Mouse (Mus musculus) G1E (cell line): ENCODE measurements around the gene Fzd7. TPM values are rescaled to one million over a fixed set of nuclear protein-coding genes. Genes with fewer than 3 reads are reported as not detected.

Experiments
- ATAC-seq: 2 replicates; pipeline ENCODE4 v1.8.0; 2016; ENCODE audit warnings: mild to moderate bottlenecking; ENCODE audit not compliant: insufficient number of reproducible peaks, poor library complexity, low FRiP score, severe bottlenecking; ENCODE audit errors: extremely low read depth
- DNase-seq: peaks from one replicate; pipeline ENCODE4 v3.0.0; 2012; ENCODE audit warnings: low spot score
- H3K27me3 ChIP-seq: 2 replicates; pipeline ENCODE4 v1.6.1; 2012; ENCODE audit warnings: mild to moderate bottlenecking, low read length, inconsistent platforms; ENCODE audit not compliant: insufficient read depth
- H3K36me3 ChIP-seq: replicated peaks from 2 replicates; pipeline ENCODE3; 2012; ENCODE audit warnings: mild to moderate bottlenecking, inconsistent platforms
- H3K4me1 ChIP-seq: 2 replicates; pipeline ENCODE4 v1.6.1; 2012; ENCODE audit warnings: low read depth, low read length, inconsistent platforms, mixed read lengths; ENCODE audit not compliant: insufficient read depth
- H3K4me3 ChIP-seq: 2 replicates; pipeline ENCODE4 v1.5.1; 2012; ENCODE audit warnings: low read depth, mild to moderate bottlenecking, inconsistent platforms, low read length, moderate library complexity, mixed read lengths
- H3K9me3 ChIP-seq: replicated peaks from 2 replicates; pipeline ENCODE4 v1.6.1; 2012; ENCODE audit warnings: inconsistent platforms
- CTCF ChIP-seq: IDR thresholded peaks from 2 replicates; pipeline ENCODE4 v1.5.1; 2012; ENCODE audit warnings: low read depth, low read length, inconsistent platforms, mixed read lengths
- GATA1 ChIP-seq: IDR thresholded peaks from 2 replicates; pipeline ENCODE4 v1.6.1; 2012; ENCODE audit warnings: borderline replicate concordance, low read length, inconsistent platforms, mixed read lengths
- GATA2 ChIP-seq: IDR thresholded peaks from 2 replicates; pipeline ENCODE4 v1.6.1; 2012; ENCODE audit warnings: low read depth, low read length, inconsistent platforms, borderline replicate concordance
- POLR2AphosphoS5 ChIP-seq: IDR thresholded peaks from 2 replicates; pipeline ENCODE4 v1.6.1; 2012; ENCODE audit warnings: low read depth, low read length, inconsistent platforms; ENCODE audit not compliant: insufficient replicate concordance
- TAL1 ChIP-seq: conservative IDR thresholded peaks from 2 replicates; pipeline ENCODE4 v1.6.1; 2012; ENCODE audit warnings: low read depth, low read length, inconsistent platforms, mixed read lengths
- polyA plus RNA-seq: library from polyadenylated mRNA; stranded (reverse); fragments of >175 nt; gene quantifications from 2 replicates; pipeline ENCODE4 v1.2.3, GENCODE M21; 2012
- total RNA-seq, 2 experiments: library from RNA; stranded (forward) in 1 of 2; stranded (reverse) in 1 of 2; fragments of 200-1000 nt in 1 of 2; fragments of >200 nt in 1 of 2; fragmentation: Nextera tagmentation in 1 of 2; gene quantifications; 2 replicates each; pipeline ENCODE4 v1.2.3; 2014 to 2017

Gene Fzd7
- total and polyA plus RNA-seq, 3 experiments = 55.7 to 84.4 (median 58.7) TPM

- no peaks in the 10 kb centered on the region for H3K9me3 ChIP-seq
- peaks cover 55% of the 10 kb centered on the region for H3K36me3 ChIP-seq
- H3K4me3 ChIP-seq = no peak overlapping the region; the same call in 1 of the 2 replicates
- ATAC-seq (no peak), DNase-seq (no peak)
- H3K27me3 ChIP-seq = no peaks in the 10 kb centered on the region
- peaks cover 69% of the 10 kb centered on the region for H3K4me1 ChIP-seq
- TF ChIP-seq TAL1 (no peak), GATA1 (no peak), POLR2AphosphoS5 (no peak), CTCF (no peak), GATA2 (no peak)
Measured at GRCm38 (mm10) chr1:59491517-59491916, 9.3 kb downstream of the Fzd7 start.

DNA sequence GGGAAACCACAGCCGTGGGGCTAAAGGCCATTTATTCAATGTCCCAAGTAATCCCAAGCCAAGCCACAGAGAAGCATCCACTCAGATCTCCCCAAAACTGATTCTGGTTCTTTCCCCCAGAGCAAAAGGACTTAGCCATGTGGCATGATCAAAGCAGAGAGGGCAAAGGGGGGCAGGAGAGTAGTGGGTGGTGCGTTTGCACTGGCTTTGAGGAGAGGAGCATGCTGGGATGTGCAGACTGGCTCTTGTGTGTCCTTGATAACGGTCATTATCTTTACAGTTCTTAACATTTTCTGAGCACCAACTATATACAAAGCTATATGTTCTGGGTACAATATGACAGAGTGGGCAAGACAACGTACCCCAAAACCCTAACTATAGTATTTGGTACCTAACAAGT is 10.2 kb downstream of the Fzd7 start:
- Histone ChIP-seq H3K27me3 (no peaks in the 10 kb centered on the region), H3K36me3 (peaks cover 48% of the 10 kb centered on the region), H3K4me3 (no peak overlapping the region), H3K9me3 (no peaks in the 10 kb centered on the region), H3K4me1 (peaks cover 68% of the 10 kb centered on the region)
- ATAC-seq (no peak), DNase-seq (no peak)
- no peak for TF ChIP-seq GATA2

GRCm38 (mm10) chr1:59495970-59496369 is 13.7 kb downstream of the Fzd7 start:
- ATAC-seq = no peak

DNA sequence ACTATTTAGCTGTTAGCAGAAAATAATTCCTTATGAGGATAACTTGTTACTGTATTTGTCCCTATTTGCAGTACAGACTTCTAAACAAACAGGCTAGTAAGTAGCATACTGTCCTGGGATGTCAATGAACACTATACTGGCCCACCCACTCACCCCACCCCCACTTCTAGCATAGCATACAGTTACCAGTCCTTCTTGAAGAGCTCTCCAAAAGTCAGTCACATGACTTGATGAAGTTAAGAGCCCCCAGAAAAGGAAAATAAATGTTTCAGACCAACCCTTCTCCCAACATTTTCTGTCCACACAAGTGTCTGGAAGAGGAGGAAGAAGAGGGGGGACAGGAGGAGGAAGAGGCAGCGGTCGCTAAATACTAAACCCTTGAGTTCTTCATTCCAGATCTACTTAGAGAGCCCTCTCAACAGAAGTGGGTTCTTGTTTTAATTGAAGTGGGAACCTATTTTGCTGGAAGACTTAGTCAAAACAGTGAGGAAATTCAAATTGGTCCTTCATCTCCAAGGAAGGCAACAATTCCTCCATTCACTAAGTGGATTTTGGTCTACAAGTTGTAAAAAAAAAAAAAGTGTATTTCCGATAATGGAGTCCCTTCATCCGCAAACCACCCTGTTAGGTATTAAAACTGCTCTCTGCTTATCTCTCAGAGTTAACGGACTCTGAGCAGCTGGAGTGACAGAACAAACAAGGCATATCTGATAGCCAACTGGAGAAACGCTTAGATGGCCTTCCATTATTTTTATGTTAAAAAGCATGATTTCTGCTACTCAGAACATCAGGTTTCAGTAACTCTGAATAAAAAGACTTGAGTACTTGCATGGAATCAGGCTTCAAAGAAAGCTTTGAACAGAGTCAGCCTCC is 15.8 kb downstream of the Fzd7 start:
- ATAC-seq (peak; percentile 80), DNase-seq (peak; percentile 61)
- Histone ChIP-seq H3K4me3 (no peak overlapping the region; the same call in 1 of the 2 replicates), H3K27me3 (no peaks in the 10 kb centered on the region), H3K36me3 (peaks cover 4% of the 10 kb centered on the region), H3K9me3 (no peaks in the 10 kb centered on the region), H3K4me1 (peaks cover 65% of the 10 kb centered on the region)
- TF ChIP-seq TAL1 (0 out of 2 replicates have a peak, but pooled peaks have one; percentile 22), CTCF (no peak), GATA2 (no peak), POLR2AphosphoS5 (no peak)

More at GRCm38 (mm10) chr1:59495970-59496369, 13.7 kb downstream of the Fzd7 start:
- no peak for TF ChIP-seq GATA1
- no peak for TF ChIP-seq GATA2
- TF ChIP-seq CTCF = no peak
- TF ChIP-seq TAL1 = no peak
- no peak for TF ChIP-seq POLR2AphosphoS5
- no peak for DNase-seq
- H3K36me3 ChIP-seq = peaks cover 14% of the 10 kb centered on the region
- peaks cover 76% of the 10 kb centered on the region for H3K4me1 ChIP-seq
- no peak overlapping the region for H3K4me3 ChIP-seq
- H3K9me3 ChIP-seq = no peaks in the 10 kb centered on the region
- H3K27me3 ChIP-seq = no peaks in the 10 kb centered on the region

DNA sequence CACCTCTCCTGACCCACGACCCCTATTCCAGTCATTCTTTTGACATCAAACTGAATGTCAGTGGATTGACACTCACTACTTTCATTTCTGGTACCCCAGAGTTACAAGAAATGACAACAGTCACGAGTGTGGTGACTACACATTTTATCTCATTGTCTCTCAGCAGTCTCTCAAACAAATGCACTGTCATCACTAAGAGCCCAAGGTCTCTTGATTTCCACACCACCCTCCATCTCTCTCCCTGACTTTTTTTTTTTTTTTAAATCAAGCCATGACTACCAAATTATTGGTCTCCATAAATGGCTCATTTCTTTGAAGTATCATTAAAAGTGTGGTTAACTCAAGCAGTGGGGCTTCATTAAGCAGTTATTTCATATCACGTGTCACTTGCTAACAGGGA is 17.1 kb downstream of the Fzd7 start:
- TF ChIP-seq TAL1 = no peak
- TF ChIP-seq GATA2 = no peak
- no peak for TF ChIP-seq POLR2AphosphoS5
- TF ChIP-seq CTCF = no peak
- TF ChIP-seq GATA1 = no peak
- no peak overlapping the region for H3K4me3 ChIP-seq
- H3K36me3 ChIP-seq = no peaks in the 10 kb centered on the region
- ATAC-seq = peak; percentile 38; the same call in 1 of the 2 replicates
- no peaks in the 10 kb centered on the region for H3K27me3 ChIP-seq
- H3K9me3 ChIP-seq = no peaks in the 10 kb centered on the region
- DNase-seq = no peak
- H3K4me1 ChIP-seq = peaks cover 66% of the 10 kb centered on the region

DNA sequence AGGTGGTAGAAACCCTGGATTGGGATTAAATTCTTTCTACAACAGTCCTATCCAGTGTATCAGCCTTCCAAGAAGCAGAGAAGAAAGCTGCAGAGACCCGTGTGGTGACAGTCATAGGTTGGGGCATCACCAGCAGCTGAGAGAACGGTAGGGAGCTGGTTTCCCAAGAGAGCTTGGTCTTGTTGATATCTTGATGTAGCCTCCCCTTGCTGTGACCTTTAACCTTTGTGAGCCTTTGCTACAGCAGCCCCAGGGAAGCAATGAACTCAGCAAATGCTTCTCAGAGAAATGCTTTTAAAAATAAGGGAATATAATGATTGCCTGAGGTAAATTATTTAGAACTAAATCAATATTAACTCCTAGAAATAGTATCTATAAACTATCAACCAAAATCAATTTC is 20.1 kb downstream of the Fzd7 start:
- DNase-seq (no peak), ATAC-seq (no peak)
- Histone ChIP-seq H3K4me3 (no peak overlapping the region), H3K4me1 (peaks cover 55% of the 10 kb centered on the region), H3K36me3 (no peaks in the 10 kb centered on the region), H3K9me3 (no peaks in the 10 kb centered on the region), H3K27me3 (0 out of 2 replicates have a peak, but pooled peaks cover 5% of the 10 kb centered on the region)
- TF ChIP-seq GATA1 = no peak
- TF ChIP-seq POLR2AphosphoS5 = no peak
- no peak for TF ChIP-seq CTCF
- TF ChIP-seq GATA2 = no peak
- no peak for TF ChIP-seq TAL1
